Mouse (Mus musculus) cerebellum, adult 2 months (tissue): ENCODE data around the gene Glra4.

Source experiments
- CTCF ChIP-seq: fragments of 200-500 bp; IDR thresholded peaks from 2 replicates; pipeline ENCODE4 v1.5.1; 2011; ENCODE audit warnings: low read depth, mild to moderate bottlenecking, control low read depth, low read length, moderate library complexity, borderline replicate concordance; ENCODE audit not compliant: insufficient read depth
- POLR2A ChIP-seq: fragments of 200-500 bp; IDR thresholded peaks from 2 replicates; pipeline ENCODE4 v1.6.1; 2011; ENCODE audit warnings: low read length, control low read depth, borderline replicate concordance; ENCODE audit not compliant: insufficient read depth

DNA sequence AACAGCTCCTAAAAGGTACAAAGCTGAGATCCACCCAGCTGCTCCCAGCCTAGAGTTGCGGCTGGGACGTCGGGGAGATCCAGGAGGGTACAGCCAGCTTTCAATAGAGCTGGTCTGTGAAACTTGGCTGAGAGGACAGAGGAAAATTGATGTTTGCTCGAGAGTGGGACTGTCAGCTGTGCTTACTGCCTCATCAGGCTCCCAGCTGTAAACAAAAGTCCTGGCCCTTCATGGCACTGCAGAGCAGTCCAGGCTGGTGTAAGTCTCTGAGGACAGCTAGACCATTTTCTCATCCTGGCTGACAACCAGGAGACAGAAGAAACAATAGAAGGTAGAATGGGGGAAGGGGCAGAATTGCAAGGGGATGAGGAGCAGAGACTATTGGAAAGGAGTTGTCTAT is 30.6 kb downstream of the Glra4 start:
- no peak for TF ChIP-seq POLR2A
- no peak for TF ChIP-seq CTCF
